Mouse (Mus musculus): ENCODE measurements at regions not wholly inside any gene's neighbourhood (a gene's known extent, or its start where the extent isn't known, plus 50 kb on each side); places are given as distances from the start of the nearest gene placed in this dataset.

DNA sequence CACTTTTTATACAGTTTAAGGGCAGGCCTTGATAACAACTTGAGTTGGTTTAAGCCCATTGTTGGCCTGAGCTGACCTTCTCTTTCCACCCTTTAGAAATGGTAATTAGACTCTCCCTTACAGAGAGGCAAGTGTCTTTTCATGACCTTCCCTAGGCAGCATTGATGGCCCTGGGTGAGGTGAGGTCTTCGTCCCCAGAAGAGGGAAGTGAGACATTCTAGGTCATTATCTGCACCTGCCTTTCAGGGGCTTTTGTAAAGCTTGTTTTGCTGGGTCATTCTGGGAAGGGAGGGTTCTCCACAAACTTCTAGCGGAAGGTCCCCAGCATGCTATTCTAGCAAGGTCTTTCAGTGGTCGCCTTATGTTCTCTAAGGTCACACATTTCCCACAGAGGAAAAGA, 93.6 kb upstream of the Foxn2 start:
- TF ChIP-seq CTCF (IDR thresholded peaks at IDR 0.05; ENCODE audit: low read depth, low read length) (no peak), POLR2A (IDR thresholded peaks at IDR 0.05; ENCODE audit: borderline replicate concordance, low read depth, low read length) (no peak)
